Mouse (Mus musculus) liver, embryonic 11.5 days (tissue): ENCODE data around the gene Tjp1. TPM values are rescaled to one million over a fixed set of nuclear protein-coding genes. Genes with fewer than 3 reads are reported as not detected.

Experiments
- ATAC-seq: fragments of 200-750 bp; cut with Nextera tagmentation; replicated peaks from 2 replicates; pipeline ENCODE4 v1.8.0; 2017; ENCODE audit warnings: moderate number of reproducible peaks, mild to moderate bottlenecking, moderate TSS enrichment, moderate library complexity; ENCODE audit not compliant: low FRiP score
- DNase-seq: peaks from one replicate; pipeline ENCODE4 v3.0.0-alpha.2; 2017; ENCODE audit warnings: low spot score
- H3K27ac ChIP-seq: fragments of 300-500 bp; sonication (generic); 2 replicates; pipeline ENCODE4 v1.5.1; 2014; ENCODE audit warnings: mild to moderate bottlenecking, low read depth, low read length, control low read depth
- H3K27me3 ChIP-seq: fragments of 300-500 bp; sonication (generic); replicated peaks from 2 replicates; pipeline ENCODE4 v1.6.1; 2014; ENCODE audit warnings: low read length, mixed read lengths; ENCODE audit not compliant: control insufficient read depth, insufficient read depth
- H3K36me3 ChIP-seq: fragments of 300-500 bp; sonication (generic); 2 replicates; pipeline ENCODE4 v1.6.1; 2014; ENCODE audit warnings: mild to moderate bottlenecking, low read length, moderate library complexity, mixed read lengths; ENCODE audit not compliant: control insufficient read depth, insufficient read depth
- H3K4me1 ChIP-seq: fragments of 300-500 bp; sonication (generic); replicated peaks from 2 replicates; pipeline ENCODE4 v1.6.1; 2014; ENCODE audit warnings: low read length, mixed read lengths; ENCODE audit not compliant: control insufficient read depth, insufficient read depth
- H3K4me2 ChIP-seq: fragments of 300-500 bp; sonication (generic); 2 replicates; pipeline ENCODE4 v1.6.1; 2014; ENCODE audit warnings: mild to moderate bottlenecking, control low read depth, moderate library complexity
- H3K4me3 ChIP-seq: fragments of 300-500 bp; sonication (generic); 2 replicates; pipeline ENCODE4 v1.5.1; 2014; ENCODE audit warnings: low read depth, low read length, control low read depth
- H3K9ac ChIP-seq: fragments of 300-500 bp; sonication (generic); 2 replicates; pipeline ENCODE4 v1.6.1; 2014; ENCODE audit warnings: low read depth, low read length, control low read depth
- H3K9me3 ChIP-seq: fragments of 300-500 bp; sonication (generic); 2 replicates; pipeline ENCODE4 v1.6.1; 2016; ENCODE audit warnings: low read length, inconsistent platforms, mixed read lengths; ENCODE audit not compliant: control insufficient read depth
- WGBS: fragments of 180-500 bp; shearing (Covaris S2); extraction: QIAGEN DNeasy Blood & Tissue Kit; methylation state at CpG from one replicate; pipeline ENCODE4 v1.1.7; 2014; 5-methylcytosine and 5-hydroxymethylcytosine counted together
- polyA plus RNA-seq: library from polyadenylated mRNA; unstranded; fragments of >200 nt; fragmentation: Nextera tagmentation; extraction: Ambion mirVana; gene quantifications from 2 replicates; pipeline ENCODE4 v1.2.1, GENCODE M21; 2014

Tjp1 gene
- polyA plus RNA-seq, 1 experiment from 2014 or later: 14.4 TPM

DNA sequence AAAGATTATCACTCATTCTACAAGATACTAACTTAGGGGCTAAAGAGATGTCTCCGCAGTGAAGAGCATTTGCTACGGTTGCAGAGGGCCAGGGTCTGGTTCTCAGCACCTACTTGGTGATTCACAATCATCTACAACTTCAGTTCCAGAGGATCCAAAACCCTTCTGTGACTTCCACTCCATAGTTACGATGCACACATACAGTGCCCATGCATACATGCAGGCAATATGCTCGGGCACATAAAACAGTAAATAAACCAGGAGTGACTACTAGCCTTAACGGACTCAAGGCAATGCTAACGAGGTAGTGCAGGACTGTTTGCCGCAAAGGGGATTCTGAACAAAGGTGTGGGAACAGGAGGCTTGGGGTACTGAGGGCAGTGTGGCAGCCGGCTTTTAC lies 7.0 kb downstream of the Tjp1 start:
- Histone ChIP-seq H3K9me3 (no peaks in the 10 kb centered on the region), H3K9ac (no peak overlapping the region), H3K27ac (no peak overlapping the region), H3K36me3 (no peaks in the 10 kb centered on the region), H3K4me1 (no peaks in the 10 kb centered on the region), H3K27me3 (peaks cover 3% of the 10 kb centered on the region), H3K4me3 (no peak overlapping the region), H3K4me2 (no peak overlapping the region)
- 85% methylated on average over 8 of the region's 8 CpGs for WGBS
- ATAC-seq (no peak), DNase-seq (no peak)

DNA sequence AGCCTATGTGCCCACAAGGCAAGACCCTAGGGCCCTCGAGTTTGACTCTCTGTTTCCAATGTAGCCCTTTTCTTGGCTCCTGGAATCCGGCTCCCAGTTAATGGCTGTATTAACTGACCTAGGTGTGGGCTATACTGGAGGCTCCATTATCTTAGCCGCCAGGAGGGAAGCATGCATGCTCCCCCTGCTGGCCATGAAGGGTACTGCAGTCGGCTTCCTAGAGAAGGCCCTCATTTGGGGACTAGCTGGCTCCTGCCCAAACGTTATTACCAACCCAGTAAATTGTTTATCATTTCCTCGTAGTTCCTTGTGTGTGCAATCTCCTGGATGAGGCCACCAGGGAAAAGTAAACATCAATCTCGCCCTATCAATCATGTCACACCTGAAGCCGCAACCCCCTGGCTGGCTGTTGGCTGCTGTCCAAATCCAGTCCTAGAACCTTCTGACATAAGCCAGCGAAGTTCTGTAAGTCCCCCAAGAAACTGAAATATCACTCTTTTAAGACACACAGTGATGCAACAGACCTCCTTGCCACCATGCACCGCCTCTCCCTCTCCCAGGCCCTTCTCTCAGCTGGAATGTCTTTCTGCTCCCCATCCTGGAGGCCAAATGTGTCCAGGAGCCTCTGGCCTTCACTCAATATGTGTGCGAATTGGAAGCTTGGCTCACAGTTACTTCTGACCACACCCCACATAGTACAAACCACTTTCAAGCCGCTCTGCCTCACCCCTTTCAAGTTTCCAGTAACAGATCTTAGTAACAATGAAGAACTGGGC lies 7.6 kb downstream of the Tjp1 start:
- ATAC-seq: no peak
- no peak overlapping the region for H3K4me3 ChIP-seq

DNA sequence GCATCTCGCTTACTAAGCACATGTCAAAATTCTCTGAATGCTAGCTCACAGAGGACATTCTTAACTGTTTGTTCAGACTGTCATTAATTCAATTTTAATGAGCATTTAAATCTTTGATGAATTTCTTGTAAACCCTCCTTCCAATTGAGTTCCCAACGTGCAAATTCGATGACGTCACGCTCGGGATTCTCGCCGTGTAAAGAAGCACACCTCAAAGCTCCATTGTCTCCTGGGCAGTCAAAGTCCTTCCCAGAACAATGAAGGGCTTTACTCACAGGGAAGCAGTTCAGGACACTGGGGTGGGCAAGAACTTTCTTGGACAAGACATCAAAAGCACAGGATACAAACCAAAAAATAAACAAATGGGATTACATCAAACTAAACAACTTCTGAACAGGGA lies 10.7 kb downstream of the Tjp1 start:
- 74% methylated on average over 8 of the region's 8 CpGs for WGBS
- Histone ChIP-seq H3K9me3 (no peaks in the 10 kb centered on the region), H3K4me2 (no peak overlapping the region), H3K36me3 (no peaks in the 10 kb centered on the region), H3K4me1 (no peaks in the 10 kb centered on the region), H3K27ac (no peak overlapping the region), H3K27me3 (no peaks in the 10 kb centered on the region), H3K9ac (no peak overlapping the region), H3K4me3 (no peak overlapping the region)
- DNase-seq (no peak), ATAC-seq (no peak)

More for the DNA sequence above, 7.6 kb downstream of the Tjp1 start:
- Histone ChIP-seq H3K36me3 (no peaks in the 10 kb centered on the region), H3K9ac (no peak overlapping the region), H3K4me2 (no peak overlapping the region), H3K9me3 (no peaks in the 10 kb centered on the region), H3K4me1 (no peaks in the 10 kb centered on the region), H3K27me3 (peaks cover 1% of the 10 kb centered on the region; the same call in 1 of the 2 replicates), H3K27ac (no peak overlapping the region)
- WGBS: 38% methylated on average over 12 of the region's 12 CpGs
- peak; percentile 65 for DNase-seq

DNA sequence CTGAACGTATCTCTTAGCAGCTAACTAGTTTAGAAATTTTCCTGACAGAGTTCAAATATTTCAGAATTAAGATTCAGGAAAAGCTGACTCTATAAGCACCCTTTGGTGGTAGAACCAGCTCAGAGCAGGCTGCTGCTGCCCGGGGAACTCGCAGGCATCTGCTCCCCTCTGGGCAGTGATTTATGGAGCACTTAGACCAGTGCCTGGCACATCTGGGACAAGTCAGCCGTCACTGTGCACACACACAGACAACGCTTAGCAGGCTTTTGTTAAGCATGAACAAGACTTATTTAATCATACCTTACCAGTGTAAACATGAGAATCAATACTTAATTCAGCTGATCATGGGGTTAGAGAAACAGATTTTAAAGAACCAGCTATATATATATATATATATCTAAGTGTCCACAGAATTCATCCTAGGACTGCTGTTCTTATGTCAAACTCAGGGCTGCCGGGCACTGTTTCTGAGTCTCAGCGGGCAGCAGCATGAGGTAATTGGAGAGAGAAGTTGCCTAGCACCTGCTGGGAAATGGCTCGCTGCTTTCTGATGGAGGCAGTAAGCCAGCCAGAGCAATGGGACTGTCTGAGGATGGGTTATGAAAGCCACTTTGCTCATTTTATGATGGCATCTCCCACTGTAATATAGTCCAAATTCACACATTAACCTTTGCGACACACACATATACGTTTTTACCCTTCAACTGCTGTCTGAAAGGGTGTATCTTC lies 14.0 kb downstream of the Tjp1 start:
- H3K4me3 ChIP-seq: no peak overlapping the region
- 61% methylated on average over 10 of the region's 10 CpGs for WGBS
- no peaks in the 10 kb centered on the region for H3K27me3 ChIP-seq
- H3K9me3 ChIP-seq: no peaks in the 10 kb centered on the region
- DNase-seq (no peak), ATAC-seq (no peak)
- no peak overlapping the region for H3K4me2 ChIP-seq
- no peaks in the 10 kb centered on the region for H3K4me1 ChIP-seq
- no peak overlapping the region for H3K9ac ChIP-seq
- no peak overlapping the region for H3K27ac ChIP-seq
- no peaks in the 10 kb centered on the region for H3K36me3 ChIP-seq

DNA sequence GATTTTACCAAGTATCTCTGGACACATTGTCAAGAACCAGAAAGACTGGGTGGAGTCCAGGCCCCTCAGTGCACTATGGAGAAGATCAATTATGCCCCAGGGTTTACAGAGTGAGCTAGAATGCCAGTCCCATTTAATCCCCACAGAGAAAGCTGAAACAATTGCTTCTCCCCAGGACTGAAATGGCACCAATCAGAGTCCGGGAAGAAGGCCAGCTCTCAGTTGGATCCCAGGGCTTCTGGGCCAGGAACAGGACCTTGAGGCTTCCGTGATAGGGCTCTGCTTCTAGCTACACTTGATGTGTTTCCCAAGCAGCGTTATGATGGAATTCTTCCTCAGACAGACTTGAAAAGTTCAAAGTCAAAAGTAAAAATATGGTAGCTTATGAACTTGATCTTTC lies 18.2 kb downstream of the Tjp1 start:
- DNase-seq (no peak), ATAC-seq (no peak)
- H3K27ac ChIP-seq: no peak overlapping the region
- no peak overlapping the region for H3K9ac ChIP-seq
- no peaks in the 10 kb centered on the region for H3K9me3 ChIP-seq
- no peaks in the 10 kb centered on the region for H3K4me1 ChIP-seq
- WGBS: 77% methylated on average over 3 of the region's 3 CpGs
- no peak overlapping the region for H3K4me2 ChIP-seq
- H3K27me3 ChIP-seq: no peaks in the 10 kb centered on the region
- H3K36me3 ChIP-seq: no peaks in the 10 kb centered on the region
- no peak overlapping the region for H3K4me3 ChIP-seq

DNA sequence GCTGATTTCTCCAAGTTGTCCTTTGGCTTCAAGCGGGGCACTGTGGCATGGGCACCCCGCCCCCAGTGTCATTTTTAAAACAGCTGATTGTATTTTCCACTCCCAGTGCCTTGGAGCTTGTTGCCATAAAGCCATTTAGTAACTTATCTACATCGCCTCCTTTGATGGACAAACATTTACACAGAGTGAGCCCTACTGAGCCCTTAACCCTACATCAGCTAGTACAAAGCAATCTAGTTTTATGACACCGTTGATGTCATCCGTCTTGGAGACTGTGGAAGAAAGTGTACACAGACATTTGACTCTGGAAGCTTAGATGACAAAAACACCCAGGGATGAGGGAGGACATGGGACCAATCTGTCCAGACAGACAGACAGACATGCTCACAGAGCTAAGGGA lies 20.2 kb downstream of the Tjp1 start:
- Histone ChIP-seq H3K4me2 (no peak overlapping the region), H3K9ac (no peak overlapping the region), H3K27ac (no peak overlapping the region), H3K9me3 (no peaks in the 10 kb centered on the region), H3K27me3 (no peaks in the 10 kb centered on the region), H3K4me1 (no peaks in the 10 kb centered on the region), H3K4me3 (no peak overlapping the region), H3K36me3 (no peaks in the 10 kb centered on the region)
- DNase-seq (no peak), ATAC-seq (no peak)
- WGBS: 73% methylated on average over 5 of the region's 5 CpGs

DNA sequence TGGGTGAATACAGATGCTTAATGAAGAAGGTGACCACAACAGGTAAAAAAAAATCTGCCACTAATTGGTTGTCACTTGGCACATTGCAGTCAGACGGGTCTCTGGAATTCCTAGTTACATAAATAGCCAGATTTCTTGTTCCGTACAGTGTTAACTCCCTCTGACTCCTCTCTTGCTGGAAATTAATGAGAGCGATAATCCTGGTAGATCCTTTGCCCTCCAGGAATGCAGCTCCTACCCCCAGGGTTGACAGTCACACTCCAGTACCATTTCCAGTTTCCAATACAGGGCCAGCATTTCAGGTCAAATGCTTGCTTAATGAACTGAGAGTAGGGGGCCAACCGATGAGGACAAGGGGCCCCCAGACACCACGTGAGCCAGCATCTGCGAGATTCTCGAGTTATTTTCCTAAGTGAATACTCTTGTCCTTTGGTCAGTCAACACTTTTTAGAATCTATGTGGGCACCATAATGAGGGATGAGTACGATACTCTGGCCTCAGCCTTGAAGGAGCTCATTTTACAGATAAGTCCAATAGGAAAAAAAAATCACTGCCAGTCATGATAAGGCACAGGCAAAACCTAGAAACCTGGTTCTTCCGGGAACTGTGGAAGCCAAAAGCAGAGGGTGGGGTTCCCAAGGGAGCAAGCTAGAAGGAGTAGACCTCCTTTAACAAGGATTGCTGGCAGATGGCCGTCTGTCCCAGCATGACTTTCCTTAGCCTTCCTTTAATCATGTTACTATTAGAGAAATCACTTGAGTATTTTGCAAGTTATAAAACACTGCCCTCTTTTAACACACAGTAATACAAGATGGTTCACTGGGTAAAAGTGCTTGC lies 24.9 kb downstream of the Tjp1 start:
- no peak overlapping the region for H3K4me2 ChIP-seq
- no peak overlapping the region for H3K9ac ChIP-seq
- no peaks in the 10 kb centered on the region for H3K4me1 ChIP-seq
- no peaks in the 10 kb centered on the region for H3K27me3 ChIP-seq
- H3K36me3 ChIP-seq: no peaks in the 10 kb centered on the region
- H3K27ac ChIP-seq: no peak overlapping the region
- 64% methylated on average over 10 of the region's 10 CpGs for WGBS
- H3K9me3 ChIP-seq: no peaks in the 10 kb centered on the region
- no peak overlapping the region for H3K4me3 ChIP-seq
- ATAC-seq: no peak
- DNase-seq: no peak

DNA sequence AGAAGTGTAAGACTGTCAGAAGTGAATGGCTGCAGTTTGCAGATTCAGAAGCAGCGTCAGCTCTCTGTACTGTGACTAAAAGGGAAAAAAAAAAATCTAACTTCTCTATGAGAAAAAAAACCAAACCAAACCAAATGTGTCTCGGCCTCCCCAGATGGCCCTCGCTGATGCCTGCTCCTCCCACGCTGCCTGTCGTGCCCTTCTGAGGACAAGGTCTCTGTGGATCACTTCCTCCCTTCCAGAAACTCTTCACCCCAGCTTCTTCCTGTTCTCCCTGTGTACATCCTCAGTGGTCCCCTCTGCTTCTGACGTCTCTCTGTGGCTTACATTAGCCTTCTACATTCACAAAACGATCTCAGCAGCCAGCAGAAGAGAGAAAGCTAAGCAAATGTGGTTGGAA lies 26.8 kb downstream of the Tjp1 start:
- H3K4me2 ChIP-seq: no peak overlapping the region
- DNase-seq: no peak
- H3K9me3 ChIP-seq: no peaks in the 10 kb centered on the region
- H3K4me1 ChIP-seq: no peaks in the 10 kb centered on the region
- H3K27me3 ChIP-seq: no peaks in the 10 kb centered on the region
- 32% methylated on average over 7 of the region's 7 CpGs for WGBS
- no peak overlapping the region for H3K4me3 ChIP-seq
- no peak for ATAC-seq
- H3K36me3 ChIP-seq: no peaks in the 10 kb centered on the region
- H3K27ac ChIP-seq: no peak overlapping the region
- no peak overlapping the region for H3K9ac ChIP-seq
